Mouse (Mus musculus) embryonic facial prominence, embryonic 10.5 days (tissue): ENCODE data around the gene Chchd6. TPM values are rescaled to one million over a fixed set of nuclear protein-coding genes. Genes with fewer than 3 reads are reported as not detected.

Experiments used
- DNase-seq: peaks from one replicate; pipeline ENCODE4 v3.0.0-alpha.2; 2017; ENCODE audit warnings: low spot score
- H3K27ac ChIP-seq: fragments of 300-500 bp; sonication (generic); replicated peaks from 2 replicates; pipeline ENCODE4 v1.5.1; 2016; ENCODE audit warnings: mild to moderate bottlenecking
- H3K27me3 ChIP-seq: fragments of 300-500 bp; sonication (generic); replicated peaks from 2 replicates; pipeline ENCODE4 v1.6.1; 2016; ENCODE audit warnings: low read depth, mild to moderate bottlenecking; ENCODE audit not compliant: poor library complexity, severe bottlenecking
- H3K36me3 ChIP-seq: fragments of 300-500 bp; sonication (generic); replicated peaks from 2 replicates; pipeline ENCODE4 v1.6.1; 2016; ENCODE audit warnings: mild to moderate bottlenecking, moderate library complexity
- H3K4me1 ChIP-seq: fragments of 300-500 bp; sonication (generic); 2 replicates; pipeline ENCODE4 v1.6.1; 2016
- H3K4me3 ChIP-seq: fragments of 300-500 bp; sonication (generic); 2 replicates; pipeline ENCODE4 v1.5.1; 2016; ENCODE audit warnings: mild to moderate bottlenecking, moderate library complexity
- H3K9me3 ChIP-seq: fragments of 300-500 bp; sonication (generic); 2 replicates; pipeline ENCODE4 v1.6.1; 2016; ENCODE audit warnings: mild to moderate bottlenecking
- WGBS: fragments of 180-500 bp; shearing (Covaris S2); methylation state at CpG from one replicate; pipeline ENCODE4 v1.1.7; 2016; 5-methylcytosine and 5-hydroxymethylcytosine counted together
- polyA plus RNA-seq: library from polyadenylated mRNA; unstranded; fragments of >200 nt; fragmentation: Nextera tagmentation; extraction: Ambion mirVana; gene quantifications from 2 replicates; pipeline ENCODE4 v1.2.1, GENCODE M21; 2016

The Chchd6 gene
- polyA plus RNA-seq, 1 experiment from 2014 or later, result 66.8 TPM

DNA sequence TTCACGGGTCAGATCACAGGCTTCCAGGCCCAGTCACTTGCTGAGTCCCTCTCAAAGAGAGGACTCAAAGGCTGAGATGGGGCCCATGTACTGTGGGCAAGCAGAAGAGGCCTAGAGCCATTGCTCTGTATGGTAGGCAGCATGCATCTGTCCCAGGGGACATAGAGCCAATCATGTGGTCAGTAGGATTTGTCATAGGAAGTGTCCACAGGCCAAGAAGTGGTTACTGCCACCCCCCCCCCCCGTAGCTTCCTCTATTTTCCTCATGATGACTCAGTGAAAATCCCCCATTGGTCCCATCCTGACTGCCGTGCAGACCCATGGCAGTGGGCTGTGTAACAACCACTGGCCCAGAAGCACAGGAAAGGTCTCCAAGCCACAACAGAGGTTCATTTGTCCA, 173.5 kb downstream of the Chchd6 start:
- no peak overlapping the region for H3K27ac ChIP-seq
- H3K4me3 ChIP-seq, result no peak overlapping the region
- DNase-seq, result no peak
- WGBS, result 82% methylated on average over 3 of the region's 3 CpGs
- H3K9me3 ChIP-seq, result no peaks in the 10 kb centered on the region
- H3K36me3 ChIP-seq, result no peaks in the 10 kb centered on the region
- H3K4me1 ChIP-seq, result 0 out of 2 replicates have a peak, but pooled peaks cover 5% of the 10 kb centered on the region
- no peaks in the 10 kb centered on the region for H3K27me3 ChIP-seq

DNA sequence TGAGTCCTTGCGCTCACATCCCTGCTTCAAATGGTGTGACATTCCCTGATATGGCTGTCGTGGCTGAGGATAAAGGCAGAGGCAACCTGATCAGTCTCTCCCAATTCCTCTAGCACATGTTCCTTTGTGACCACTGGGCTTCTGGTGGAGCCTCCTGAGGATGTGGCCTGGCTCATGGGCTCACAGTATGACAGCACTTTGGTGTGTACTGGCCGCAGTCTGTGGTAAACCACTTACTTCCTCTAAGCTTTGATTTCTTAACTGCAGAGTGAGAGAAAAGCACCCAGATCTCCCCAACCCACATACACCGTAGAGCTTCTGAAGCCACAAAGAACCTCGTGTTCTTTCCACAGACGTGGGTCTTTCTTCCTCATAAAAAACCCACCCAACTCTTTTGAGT, 173.9 kb downstream of the Chchd6 start:
- Histone ChIP-seq H3K27ac (no peak overlapping the region), H3K4me1 (0 out of 2 replicates have a peak, but pooled peaks cover 5% of the 10 kb centered on the region), H3K4me3 (no peak overlapping the region), H3K27me3 (no peaks in the 10 kb centered on the region), H3K36me3 (no peaks in the 10 kb centered on the region), H3K9me3 (no peaks in the 10 kb centered on the region)
- 84% methylated on average over 6 of the region's 6 CpGs for WGBS
- DNase-seq, result no peak

DNA sequence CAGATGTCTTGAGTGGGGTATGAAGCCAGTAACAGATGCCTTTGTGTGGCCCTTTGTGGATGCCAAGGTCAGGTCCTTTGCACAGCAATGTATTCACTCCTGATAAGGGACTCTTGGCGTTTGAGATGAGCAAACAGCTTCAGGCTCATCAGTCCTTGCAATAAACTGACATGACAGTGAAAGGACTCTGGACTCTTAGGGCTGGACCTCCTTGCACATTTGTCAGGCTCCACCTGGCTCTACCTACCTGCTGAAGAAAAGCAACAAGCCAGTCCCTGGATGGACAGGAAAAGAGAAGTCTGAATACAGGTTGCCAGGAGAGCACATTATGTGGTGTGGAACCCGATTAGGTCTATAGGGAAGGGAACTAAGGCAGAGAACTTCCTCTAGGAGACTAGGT, 174.7 kb downstream of the Chchd6 start:
- Histone ChIP-seq H3K27ac (no peak overlapping the region), H3K27me3 (no peaks in the 10 kb centered on the region), H3K9me3 (no peaks in the 10 kb centered on the region), H3K36me3 (no peaks in the 10 kb centered on the region), H3K4me1 (no peaks in the 10 kb centered on the region), H3K4me3 (no peak overlapping the region)
- no peak for DNase-seq
- WGBS, result 76% methylated on average over 2 of the region's 2 CpGs

DNA sequence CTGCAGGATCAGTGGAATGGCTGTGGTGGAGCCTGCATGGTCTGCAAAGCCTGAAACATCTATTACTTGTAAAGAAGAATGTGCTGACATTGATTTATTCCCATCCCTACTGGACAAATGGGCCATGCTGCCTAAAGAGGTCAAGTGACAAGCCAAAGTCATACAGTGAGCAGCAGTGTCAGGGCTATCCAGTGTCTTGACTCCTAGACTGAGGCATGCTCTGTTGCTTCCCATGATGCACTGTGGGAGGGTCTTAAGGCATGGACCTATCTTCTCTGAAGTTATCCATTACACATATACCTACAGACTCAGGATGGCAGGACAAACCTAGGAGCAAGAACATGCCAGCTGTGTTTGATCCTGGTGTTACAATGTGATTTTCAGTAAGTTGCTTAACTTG, 175.3 kb downstream of the Chchd6 start:
- H3K9me3 ChIP-seq, result no peaks in the 10 kb centered on the region
- no peak overlapping the region for H3K27ac ChIP-seq
- H3K4me1 ChIP-seq, result no peaks in the 10 kb centered on the region
- no peak for DNase-seq
- no peaks in the 10 kb centered on the region for H3K27me3 ChIP-seq
- no peaks in the 10 kb centered on the region for H3K36me3 ChIP-seq
- no peak overlapping the region for H3K4me3 ChIP-seq

DNA sequence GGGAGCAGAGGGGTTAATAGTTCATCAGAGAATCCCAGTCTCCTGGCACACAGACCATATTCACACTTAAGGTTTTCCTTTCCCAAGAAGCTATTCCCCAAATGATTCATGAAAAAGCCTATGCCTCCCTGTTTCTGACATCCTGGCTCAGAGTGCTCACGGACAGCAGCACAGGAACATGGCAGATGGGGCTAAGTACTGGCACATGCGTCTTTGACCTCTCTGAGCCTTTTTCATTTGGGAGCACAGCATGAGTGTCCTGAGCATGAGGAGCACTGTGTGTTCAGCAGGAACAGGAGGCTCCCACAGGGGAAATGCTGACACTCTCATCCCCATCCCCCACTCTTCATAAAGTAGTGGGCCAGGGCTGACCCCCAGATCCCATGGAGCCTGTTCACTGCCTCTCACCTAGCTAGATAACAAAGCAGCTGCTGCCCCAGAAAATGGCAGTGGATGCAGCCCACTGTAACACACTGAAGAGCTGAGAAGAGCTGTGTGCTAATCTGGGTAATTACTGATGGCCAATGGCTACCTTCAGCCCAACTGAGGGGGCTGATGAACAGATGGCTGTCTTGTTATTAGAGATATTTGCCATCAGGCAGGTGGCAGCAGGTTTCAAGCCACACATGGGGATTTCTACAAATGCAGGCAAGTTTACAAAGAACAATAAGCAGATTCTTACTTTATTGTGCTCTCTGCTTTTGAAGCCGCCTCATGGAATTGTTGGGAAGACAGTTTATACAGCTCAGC, 176.2 kb downstream of the Chchd6 start:
- no peaks in the 10 kb centered on the region for H3K36me3 ChIP-seq
- no peak for DNase-seq
- no peaks in the 10 kb centered on the region for H3K4me1 ChIP-seq
- no peaks in the 10 kb centered on the region for H3K27me3 ChIP-seq
- WGBS, result 82% methylated on average over 3 of the region's 3 CpGs
- H3K9me3 ChIP-seq, result no peaks in the 10 kb centered on the region
- H3K4me3 ChIP-seq, result no peak overlapping the region
- H3K27ac ChIP-seq, result no peak overlapping the region

DNA sequence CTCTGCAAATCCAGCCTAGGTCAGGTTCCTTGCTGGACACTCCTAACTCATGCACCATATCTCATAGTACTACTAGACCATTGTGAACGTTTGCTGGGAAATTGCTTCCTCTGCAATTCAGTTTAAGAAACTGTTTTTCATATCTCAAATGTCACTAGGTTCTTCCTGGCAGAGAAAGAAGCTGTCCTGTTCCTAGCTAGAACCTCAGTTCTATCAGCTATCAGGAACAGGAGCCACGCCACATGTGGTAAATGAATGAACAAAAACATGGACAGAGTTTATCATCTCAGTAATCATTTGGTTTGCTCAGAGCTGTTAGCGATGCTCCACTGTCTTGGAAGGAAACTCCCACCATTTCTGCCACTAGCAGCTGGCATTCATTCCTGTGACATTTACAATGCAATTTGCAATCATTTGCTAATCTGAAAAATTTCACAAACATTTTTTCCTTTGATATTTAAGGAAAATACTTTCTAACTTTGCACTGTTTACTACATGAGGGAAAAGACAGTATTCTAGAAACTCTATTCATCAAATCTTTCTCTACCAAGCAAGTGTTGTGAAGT, 179.3 kb downstream of the Chchd6 start:
- no peaks in the 10 kb centered on the region for H3K36me3 ChIP-seq
- no peaks in the 10 kb centered on the region for H3K4me1 ChIP-seq
- no peak overlapping the region for H3K27ac ChIP-seq

DNA sequence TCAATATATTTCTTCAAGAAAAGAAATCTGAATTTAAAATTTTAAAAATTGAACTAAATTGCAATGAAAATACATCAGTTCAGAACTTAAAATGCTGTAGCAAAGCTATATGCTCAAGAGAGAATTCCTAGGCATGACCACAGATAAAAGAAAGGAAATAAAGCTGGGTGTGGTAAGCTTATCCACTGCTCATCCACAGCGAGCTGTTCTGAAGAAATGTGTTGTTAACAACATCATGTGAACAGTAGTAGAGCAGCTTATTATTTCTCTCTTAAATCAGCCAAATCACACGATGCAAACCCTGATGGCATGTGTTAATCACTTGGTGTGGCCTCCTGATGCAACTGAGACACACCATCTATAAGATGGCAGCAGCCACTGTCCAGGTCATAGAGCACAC, 180.4 kb downstream of the Chchd6 start:
- 91% methylated on average over 2 of the region's 2 CpGs for WGBS
- DNase-seq, result no peak
- no peaks in the 10 kb centered on the region for H3K9me3 ChIP-seq
- H3K4me1 ChIP-seq, result no peaks in the 10 kb centered on the region
- no peak overlapping the region for H3K4me3 ChIP-seq
- no peaks in the 10 kb centered on the region for H3K36me3 ChIP-seq
- H3K27ac ChIP-seq, result no peak overlapping the region
- no peaks in the 10 kb centered on the region for H3K27me3 ChIP-seq

More for the DNA sequence above, 179.3 kb downstream of the Chchd6 start:
- H3K27me3 ChIP-seq, result no peaks in the 10 kb centered on the region
- WGBS, result 81% methylated on average over 3 of the region's 3 CpGs
- no peaks in the 10 kb centered on the region for H3K9me3 ChIP-seq
- H3K4me3 ChIP-seq, result no peak overlapping the region
- DNase-seq, result no peak

DNA sequence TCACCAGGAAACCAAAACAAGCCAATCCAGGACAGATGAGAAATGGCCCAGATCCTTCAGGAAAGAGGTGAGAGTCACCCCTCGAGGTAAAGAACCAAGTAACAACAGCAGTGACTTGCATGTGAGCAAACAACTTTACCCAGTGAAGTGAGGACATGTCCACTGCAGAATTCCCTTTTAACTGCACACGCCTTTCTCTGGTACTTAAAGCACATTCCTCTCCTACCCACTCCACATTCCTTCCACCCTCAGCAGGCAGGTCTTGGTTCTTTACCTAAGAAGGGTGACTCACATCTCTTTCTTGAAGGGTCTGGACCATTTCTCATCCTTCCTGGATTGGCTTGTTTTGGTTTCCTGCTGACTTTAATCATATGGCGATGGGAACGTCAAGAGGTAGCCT, 181.3 kb downstream of the Chchd6 start:
- 81% methylated on average over 4 of the region's 4 CpGs for WGBS
- Histone ChIP-seq H3K27ac (no peak overlapping the region), H3K27me3 (no peaks in the 10 kb centered on the region), H3K9me3 (no peaks in the 10 kb centered on the region), H3K4me1 (no peaks in the 10 kb centered on the region), H3K36me3 (no peaks in the 10 kb centered on the region), H3K4me3 (no peak overlapping the region)
- no peak for DNase-seq

DNA sequence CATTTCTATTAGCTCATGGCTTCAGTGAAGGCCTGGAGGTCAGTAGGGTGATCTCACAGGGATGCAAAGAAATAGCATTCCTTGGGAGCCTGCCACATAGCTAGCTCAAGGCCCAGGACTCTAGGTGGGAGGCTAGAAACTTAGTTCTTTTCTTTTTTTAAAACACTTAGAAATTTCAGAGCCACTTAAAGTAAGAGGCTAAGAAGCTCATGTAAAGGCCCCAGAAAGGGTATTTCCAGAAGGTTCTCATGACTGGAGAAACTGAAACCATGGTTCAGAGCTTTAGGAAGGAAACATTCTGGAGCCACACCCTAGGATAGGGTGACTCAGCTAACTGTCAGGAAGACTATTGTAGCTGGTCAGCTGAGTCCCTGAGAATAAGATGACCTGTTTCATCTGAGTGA, 182.0 kb downstream of the Chchd6 start:
- Histone ChIP-seq H3K27me3 (no peaks in the 10 kb centered on the region), H3K9me3 (no peaks in the 10 kb centered on the region), H3K36me3 (no peaks in the 10 kb centered on the region), H3K4me3 (no peak overlapping the region), H3K4me1 (no peaks in the 10 kb centered on the region), H3K27ac (no peak overlapping the region)
- DNase-seq, result no peak

DNA sequence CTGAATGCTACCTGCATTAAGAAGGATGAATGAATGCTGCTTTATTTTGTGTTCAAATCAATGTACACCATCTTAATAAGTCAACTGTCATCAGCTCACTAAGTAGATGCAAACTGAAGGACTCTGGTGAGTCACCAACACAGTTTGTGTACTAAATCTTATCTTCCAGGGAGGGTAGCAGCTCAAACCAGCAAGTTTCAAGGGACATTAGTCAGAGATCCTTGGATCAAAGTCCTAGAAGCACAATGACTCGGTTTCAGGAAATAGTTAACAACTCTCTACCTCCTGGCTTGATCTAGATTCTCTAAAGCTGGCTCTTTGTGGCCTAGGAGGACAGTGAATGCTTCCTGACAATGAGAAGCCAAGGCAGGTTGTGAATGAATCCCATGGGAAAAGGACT, 182.9 kb downstream of the Chchd6 start:
- DNase-seq, result no peak
- H3K36me3 ChIP-seq, result no peaks in the 10 kb centered on the region
- 72% methylated on average over 1 of the region's 1 CpGs for WGBS

DNA sequence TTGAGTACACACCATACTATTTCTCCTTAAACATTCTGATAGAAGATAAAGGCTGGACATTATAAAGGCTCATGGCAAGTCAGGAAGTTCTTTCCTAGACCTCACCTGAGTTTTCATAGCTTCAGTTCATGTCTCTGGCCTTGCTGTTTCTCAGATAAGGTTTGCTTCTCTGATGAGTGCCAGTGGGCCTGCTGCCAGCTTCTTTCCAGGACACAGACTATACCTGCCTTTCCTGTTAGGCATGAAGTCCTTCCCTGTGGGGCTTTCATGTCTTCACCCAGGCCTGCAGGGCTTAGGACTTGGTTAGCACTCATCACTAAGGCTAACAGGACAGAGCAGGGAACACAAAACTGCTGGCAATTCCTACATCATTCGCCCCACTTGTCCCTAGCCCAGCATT, 186.4 kb downstream of the Chchd6 start:
- 80% methylated on average over 1 of the region's 1 CpGs for WGBS
- H3K4me3 ChIP-seq, result no peak overlapping the region
- DNase-seq, result no peak

More for the DNA sequence above, 182.9 kb downstream of the Chchd6 start:
- H3K4me3 ChIP-seq, result no peak overlapping the region
- H3K4me1 ChIP-seq, result no peaks in the 10 kb centered on the region
- no peaks in the 10 kb centered on the region for H3K9me3 ChIP-seq
- H3K27me3 ChIP-seq, result no peaks in the 10 kb centered on the region
- H3K27ac ChIP-seq, result no peak overlapping the region

DNA sequence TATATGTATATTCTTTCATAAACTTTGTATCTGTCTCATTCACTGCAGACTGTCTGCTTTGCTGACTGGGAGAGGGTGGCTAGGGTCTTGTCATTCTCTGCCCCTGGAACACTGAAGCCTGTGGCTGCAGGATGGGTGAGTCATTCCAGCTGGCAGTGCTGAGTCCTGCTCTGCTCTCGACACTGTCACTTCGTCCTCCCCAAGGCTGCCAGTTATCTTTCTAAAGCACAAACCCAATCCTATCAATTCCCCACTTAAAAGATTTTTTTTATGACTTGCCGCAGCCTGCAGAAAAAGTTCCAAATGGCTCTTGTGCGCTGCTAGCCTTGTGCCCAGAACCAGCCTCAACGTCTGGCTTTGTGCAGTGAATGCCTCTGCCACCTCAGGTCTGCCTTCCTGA, 187.2 kb downstream of the Chchd6 start:
- no peak for DNase-seq
- no peaks in the 10 kb centered on the region for H3K4me1 ChIP-seq
- no peaks in the 10 kb centered on the region for H3K9me3 ChIP-seq
- no peak overlapping the region for H3K27ac ChIP-seq
- WGBS, result 85% methylated on average over 5 of the region's 5 CpGs
- H3K36me3 ChIP-seq, result no peaks in the 10 kb centered on the region
- no peak overlapping the region for H3K4me3 ChIP-seq
- H3K27me3 ChIP-seq, result no peaks in the 10 kb centered on the region

More for the DNA sequence above, 186.4 kb downstream of the Chchd6 start:
- no peaks in the 10 kb centered on the region for H3K9me3 ChIP-seq
- no peaks in the 10 kb centered on the region for H3K27me3 ChIP-seq
- H3K27ac ChIP-seq, result no peak overlapping the region
- no peaks in the 10 kb centered on the region for H3K4me1 ChIP-seq
- H3K36me3 ChIP-seq, result no peaks in the 10 kb centered on the region

DNA sequence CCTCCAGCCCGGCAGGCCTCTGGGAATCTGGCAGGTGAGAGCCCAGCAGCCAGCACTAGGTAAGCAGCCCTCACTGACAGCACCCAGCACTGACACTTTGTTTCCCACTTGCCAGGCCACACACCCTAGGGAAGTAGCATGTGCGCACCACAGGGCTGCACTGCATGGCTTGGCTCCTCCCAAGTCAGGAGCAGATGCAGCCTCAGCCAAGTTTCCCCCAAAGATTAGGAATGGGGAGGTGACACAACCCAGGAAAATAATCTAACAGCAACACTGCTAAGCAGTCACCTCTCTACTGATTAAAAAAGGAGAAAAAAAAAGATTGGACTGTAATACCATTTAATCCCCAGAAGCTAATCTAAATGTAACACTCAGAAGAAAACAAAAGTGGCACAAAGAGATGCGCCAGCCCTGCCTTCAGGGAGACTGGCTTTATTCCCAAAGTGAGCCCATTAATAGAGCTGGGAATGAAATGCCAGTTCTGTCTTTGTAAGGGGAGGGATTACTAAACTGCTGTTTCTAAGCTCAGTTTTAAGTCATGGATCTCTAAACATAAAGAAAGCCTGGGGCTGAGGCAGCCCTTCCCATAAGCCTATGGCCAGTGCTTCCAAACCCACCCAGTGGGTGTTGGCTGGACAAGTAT, 188.1 kb downstream of the Chchd6 start:
- whole genome bisulfite sequencing, result 78% methylated on average over 3 of the region's 3 CpGs
- no peak for DNase-seq
- H3K4me3 ChIP-seq, result no peak overlapping the region
- H3K4me1 ChIP-seq, result no peaks in the 10 kb centered on the region
- no peaks in the 10 kb centered on the region for H3K9me3 ChIP-seq
- no peak overlapping the region for H3K27ac ChIP-seq
- H3K27me3 ChIP-seq, result no peaks in the 10 kb centered on the region
- H3K36me3 ChIP-seq, result no peaks in the 10 kb centered on the region
